Mouse (Mus musculus) adrenal gland, adult 18-20 months (tissue): ENCODE results near the gene Clca2. TPM values are rescaled to one million over a fixed set of nuclear protein-coding genes. Genes with fewer than 3 reads are reported as not detected.
"Not testable (repeated sequence)": the region's sequence is repeated elsewhere in the genome, so short reads cannot be mapped to it uniquely, and the experiment has no call there.

Source experiments
- DNase-seq, 2 experiments: peaks; one replicate each; pipeline ENCODE4 v3.0.0; 2021 to 2022; ENCODE audit warnings: low spot score in 2 of 2
- total RNA-seq, 2 experiments: library from RNA; stranded (reverse); gene quantifications; 1 replicate in 1 of 2; 2 replicates in 1 of 2; pipeline ENCODE4 v1.2.3; 2021

Gene Clca2
- total RNA-seq, 2 experiments from 2014 or later = 0.13 TPM; not detected in 1

DNA sequence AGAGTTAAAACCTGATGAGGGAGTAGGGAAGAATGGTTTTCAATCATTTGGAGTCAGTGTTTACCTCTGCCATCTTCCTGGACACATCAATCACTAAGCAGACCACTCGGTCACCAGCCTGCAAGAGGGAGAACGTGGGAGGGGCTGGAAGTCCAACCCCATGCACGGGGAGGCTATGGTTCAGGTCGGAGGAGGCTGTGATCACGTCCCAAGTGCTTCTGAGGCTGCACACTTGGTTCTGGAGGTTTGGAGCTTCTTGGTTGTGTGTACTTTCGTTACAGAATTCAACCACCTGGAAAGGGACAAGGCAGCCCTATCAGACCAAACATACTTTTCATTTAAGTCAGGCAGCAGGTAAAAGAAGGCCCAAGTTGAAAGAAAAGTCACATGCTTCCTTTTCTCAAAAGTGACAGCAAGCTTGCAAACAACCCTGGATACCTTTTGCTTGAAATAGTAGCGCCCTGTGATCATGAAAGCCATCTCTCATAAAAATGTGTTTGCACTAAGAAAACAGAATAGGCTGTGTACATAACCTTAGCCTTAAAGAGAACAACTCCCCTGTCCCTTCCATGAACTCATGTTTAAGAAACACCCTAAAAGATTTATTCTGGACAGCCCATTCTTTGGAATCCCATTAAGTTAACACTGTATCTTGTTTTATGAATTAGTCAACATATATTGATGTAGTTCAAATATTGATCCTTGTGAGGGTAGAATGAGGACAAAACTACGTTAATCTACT lies 11.2 kb downstream of the Clca2 start:
- no peak for DNase-seq

DNA sequence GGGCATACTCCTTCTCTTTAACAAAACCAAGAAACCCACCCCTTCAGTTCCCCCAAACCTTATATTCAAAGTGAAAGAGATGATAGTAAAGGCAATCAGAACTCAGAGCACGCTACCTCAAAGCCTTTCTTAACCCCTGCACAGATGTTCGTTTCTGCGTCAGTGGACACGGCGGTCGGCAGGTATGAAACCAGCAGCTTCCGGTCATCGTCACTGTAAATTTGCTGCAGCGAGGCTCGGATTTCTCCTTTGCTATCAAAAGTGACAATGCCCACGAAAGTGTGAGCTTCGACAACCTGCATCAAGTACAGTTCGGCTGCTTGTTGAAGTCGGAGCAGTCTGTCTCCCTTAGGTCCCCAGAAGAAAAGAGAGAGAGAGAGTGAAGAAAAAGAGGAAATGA lies 13.1 kb downstream of the Clca2 start:
- no peak for DNase-seq

DNA sequence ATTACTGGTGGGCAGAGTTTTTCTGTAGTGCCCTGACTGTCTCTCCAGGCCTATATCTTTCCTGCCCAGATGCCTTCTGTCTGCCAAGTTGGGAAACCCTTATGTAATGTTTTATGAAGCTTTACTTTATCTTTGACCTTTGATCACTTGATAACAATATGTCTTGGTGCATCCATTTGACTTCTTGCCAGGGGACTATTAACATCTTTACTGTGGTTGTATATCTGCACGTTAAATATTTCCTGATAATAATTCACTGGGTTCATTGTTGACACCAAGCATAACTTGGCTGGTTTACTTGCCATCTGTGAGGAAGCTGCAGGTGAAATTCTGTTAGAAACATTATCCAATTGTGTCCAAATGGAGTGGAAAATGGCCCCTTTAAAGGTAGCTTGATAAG lies 16.2 kb downstream of the Clca2 start:
- DNase-seq = no peak

DNA sequence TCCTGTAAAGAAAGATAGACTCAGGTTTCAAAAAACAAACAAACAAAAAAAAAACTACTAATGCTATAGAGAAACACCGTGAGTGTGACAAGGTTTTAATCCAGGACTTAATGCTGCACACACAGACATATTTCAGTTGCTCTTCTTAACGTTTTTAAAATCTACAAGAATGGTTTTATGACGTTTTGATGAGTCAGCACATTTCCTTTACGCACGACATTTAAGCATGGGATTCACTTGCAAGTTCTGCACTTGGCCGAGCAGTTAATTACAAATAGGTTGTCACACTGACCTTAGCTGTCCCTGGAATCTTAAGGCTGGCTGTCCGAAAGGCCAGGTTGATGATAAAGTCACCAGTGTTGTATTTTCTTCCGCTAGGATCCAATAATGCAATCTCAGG lies 18.3 kb downstream of the Clca2 start:
- no peak for DNase-seq

DNA sequence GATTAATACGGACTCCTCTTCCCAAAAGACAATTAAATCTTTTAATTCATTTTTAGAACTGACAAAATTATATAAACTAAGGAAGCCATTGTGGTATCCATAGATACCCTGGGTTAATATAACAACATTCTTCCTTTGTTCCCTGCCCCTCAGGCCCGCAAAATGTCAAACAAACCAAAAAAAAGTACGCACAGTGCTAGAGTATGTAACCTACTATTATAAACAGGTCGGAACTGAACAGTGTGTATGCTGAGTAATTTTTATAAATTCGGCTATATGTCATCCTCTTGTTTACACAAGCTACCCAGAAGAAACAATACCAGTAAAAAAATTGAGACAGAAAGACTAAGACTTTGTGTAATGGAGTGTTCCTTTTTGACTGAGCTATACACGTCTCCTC lies 20.8 kb downstream of the Clca2 start:
- no peak for DNase-seq

DNA sequence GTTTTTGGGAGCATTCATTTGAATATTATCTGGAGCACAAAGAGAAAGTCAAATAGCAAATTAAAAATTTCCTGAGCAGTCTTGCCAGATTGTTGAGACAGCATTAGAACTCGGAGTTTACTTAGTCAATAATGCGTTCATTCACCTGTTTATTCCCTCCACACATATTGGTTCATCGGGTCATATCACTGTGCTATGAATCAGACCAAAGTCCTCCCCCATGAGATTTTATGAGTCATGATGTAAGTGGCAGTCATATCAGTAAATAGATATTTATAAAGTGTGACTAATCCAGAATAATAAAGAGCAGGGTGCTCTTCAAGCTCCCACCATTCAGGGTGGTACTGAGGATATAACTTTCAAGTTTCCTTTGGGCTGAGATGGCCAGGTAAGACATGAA lies 26.9 kb downstream of the Clca2 start:
- no peak for DNase-seq

DNA sequence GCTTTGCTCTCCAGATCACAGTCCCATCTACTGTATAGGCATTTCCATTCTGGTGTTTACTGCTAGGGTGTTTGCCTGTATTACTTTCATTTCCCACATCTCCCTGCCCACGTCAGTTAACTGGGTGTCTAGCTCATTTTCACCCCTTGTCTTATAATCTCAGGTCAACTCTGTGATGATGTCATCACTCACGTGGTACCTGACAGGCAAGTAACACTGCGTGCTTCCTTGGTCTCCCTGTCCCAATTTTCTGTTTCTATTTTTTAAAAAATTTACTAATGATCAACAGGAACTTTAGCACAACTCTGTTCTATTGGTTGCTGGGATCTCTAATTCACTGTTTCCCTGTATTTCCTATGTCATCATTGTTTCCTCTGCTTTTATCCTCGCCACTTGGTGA lies 30.3 kb downstream of the Clca2 start:
- no peak for DNase-seq

DNA sequence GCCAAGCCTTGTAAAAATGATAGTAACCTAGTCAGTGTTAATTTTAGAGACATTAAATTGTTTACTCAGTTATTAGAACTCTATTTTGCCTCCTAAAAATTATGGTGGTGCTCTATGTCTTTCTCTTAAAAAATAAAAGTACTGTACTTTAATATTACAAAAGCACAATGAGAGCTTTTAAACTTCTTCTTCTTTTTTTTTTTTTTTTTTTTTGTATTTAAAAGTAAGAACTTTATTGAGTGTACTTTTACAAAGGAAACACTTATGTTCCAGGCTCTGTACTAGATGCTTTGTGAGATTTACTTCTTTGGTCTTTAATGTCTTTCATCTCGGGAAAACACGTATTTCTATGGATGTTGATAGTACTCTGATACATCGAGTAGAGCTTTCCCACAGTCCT lies 44.1 kb downstream of the Clca2 start:
- DNase-seq = not testable (repeated sequence)

DNA sequence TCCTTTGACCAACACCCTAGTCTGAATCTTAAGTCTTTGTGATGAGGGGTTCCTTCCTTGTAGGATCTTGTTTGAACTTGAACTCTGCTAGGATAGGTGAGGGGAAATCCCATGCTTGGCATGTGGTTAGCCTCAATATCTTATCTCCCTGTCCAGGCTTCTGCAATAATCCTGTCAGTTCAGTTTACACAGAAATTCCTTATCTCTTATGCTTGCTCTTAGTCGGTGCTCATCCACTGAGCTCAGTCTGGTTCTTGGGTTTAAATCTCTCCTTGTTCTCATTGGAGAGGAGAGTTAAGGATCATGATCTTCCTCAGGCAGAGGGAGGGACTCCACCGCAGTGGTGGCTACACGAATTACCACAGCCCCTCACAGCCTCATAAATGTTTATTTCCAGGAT lies 49.4 kb downstream of the Clca2 start:
- DNase-seq = no peak

DNA sequence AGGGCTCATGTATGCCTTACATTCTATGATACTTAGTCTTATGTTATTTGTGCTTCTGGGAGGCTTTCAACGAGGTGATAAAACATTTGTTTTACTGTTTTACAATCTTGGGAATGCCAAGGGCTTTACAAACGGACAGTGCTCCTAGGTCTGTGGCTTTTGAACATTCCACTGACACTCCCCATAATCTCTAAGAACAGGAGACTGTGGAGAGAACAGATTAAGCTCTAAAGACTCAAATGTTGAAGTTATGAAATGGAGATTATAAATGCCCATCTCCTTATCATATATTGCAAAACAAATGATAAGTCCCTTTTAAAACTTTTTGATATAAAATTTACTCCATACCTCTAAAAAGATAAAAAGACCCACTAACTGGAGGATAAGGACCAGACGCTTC lies 60.4 kb downstream of the Clca2 start:
- DNase-seq = no peak

DNA sequence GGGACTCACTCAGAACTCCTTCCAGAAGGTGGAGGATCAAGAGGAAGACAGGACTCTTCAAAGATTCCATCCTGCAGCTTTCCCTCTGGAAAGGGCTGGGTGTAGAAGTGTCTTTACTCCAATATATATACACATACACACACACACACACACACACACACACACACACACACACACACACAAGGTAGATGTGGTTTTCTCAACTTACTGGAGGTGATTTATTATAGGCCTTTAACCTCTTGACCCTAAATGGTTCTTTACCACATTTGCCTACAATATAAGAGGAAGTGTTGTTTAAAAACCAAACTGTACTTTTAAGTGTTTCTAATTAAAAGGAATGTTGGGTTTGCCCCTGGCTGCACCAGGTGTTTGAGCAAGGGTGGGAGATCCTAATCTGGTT lies 66.6 kb downstream of the Clca2 start, which contains the start of gene Clca1:
Gene Clca1, minus strand, starts transcription at position 101 of the 400 bp plus-strand sequence.
- DNase-seq = no peak

DNA sequence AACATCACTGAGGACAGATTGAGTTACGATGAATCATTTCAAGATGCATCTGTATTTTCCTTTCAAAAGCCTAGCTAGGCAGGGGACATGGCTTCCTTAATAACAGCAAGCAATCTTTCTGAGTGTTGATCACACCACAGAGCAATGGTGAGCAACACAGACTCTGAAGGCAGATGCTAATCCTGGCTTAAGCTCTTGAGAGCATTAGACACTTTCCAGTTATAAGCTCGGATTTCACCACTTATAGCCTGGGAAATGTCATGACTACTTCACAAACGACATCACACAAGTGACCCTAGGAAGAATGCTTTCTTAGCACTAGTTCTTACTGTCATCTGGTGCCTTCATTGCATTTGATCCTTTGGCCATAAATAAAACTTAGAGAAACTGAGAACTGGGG lies 71.2 kb downstream of the Clca2 start:
- no peak for DNase-seq

DNA sequence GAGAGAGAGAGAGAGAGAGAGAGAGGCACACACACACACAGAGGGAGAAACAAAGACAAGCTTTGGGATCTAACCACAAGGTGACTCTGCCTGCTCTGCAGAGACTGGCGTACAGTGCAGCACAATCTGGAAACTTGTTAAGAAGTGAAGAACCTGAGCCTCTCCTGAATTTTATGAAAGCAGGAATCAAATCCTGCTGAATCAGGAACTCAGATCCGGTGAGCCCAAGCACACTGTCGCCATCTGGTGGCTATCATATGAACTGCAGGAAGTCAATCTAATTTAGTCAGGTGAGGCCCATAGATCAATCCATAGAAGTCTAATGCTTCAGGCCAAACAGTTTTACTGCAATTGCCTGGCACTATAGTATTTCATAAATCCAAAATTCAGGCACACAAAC lies 72.5 kb downstream of the Clca2 start:
- DNase-seq = peak; percentile 35 to 51

Other genes with a start within 250 kb of the Clca2 start
- not detected for gene Clca4b, start 166.9 kb downstream of the Clca2 start, total RNA-seq
- not detected for gene Clca4a, start 124.4 kb downstream of the Clca2 start, total RNA-seq
- gene Clca1, start 66.7 kb downstream of the Clca2 start, total RNA-seq = not detected
- gene Odf2l, start 19.1 kb upstream of the Clca2 start, total RNA-seq = 10 to 100 TPM; 11.3 to 11.4 TPM
- gene Col24a1, start 193.0 kb upstream of the Clca2 start, total RNA-seq = not detected